Mouse (Mus musculus) kidney, adult 2 months (tissue): ENCODE data around the gene Cript.

Experiments
- CTCF ChIP-seq: fragments of 200-500 bp; conservative IDR thresholded peaks from 2 replicates; pipeline ENCODE4 v1.5.1; 2011; ENCODE audit warnings: low read depth, mild to moderate bottlenecking, control low read depth, low read length, moderate library complexity, mixed read lengths; ENCODE audit not compliant: insufficient read depth, insufficient read length
- POLR2A ChIP-seq: fragments of 200-500 bp; IDR thresholded peaks from one replicate; pipeline ENCODE4 v1.6.1; 2011; ENCODE audit warnings: low read depth, low read length, control low read depth

DNA sequence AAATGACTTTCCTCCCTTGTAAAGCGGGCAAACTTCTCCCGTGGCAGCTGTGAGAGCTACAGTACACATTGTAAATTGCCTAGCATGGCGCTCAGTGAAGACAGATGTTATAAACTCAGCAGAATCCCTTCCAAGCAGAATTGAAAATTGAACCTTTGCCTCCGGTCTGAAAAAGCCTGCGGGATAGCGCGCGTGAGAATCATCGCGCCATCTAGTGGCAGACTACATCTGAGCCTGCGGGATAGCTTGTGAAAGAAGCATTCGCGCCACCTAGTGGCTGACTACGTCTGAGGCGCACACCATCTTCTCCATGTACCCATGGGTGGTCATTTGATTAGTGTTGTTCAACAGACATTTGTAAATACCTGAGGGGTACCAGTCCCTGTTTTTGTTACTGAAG is 19.0 kb downstream of the Cript start:
- TF ChIP-seq POLR2A, result no peak
- peak; percentile 100 for TF ChIP-seq CTCF
